Mouse (Mus musculus): ENCODE measurements around the gene Gm9958.

The Gm9958 gene

DNA sequence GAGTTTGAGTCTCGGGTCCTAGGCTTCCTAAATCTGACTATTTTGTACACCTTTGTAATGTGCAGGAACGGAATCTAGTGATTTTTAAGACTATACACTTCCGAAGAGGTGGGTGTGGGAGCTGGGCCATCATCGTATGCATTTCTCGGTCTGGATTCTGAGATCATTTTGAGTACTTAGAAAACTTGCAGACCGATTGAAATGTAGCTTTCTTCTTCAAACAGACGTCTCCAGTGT is at the start of gene Gm9958:
Gene Gm9958 (plus strand): TSS at position 138 of the 237 bp plus-strand sequence.
- DNase-seq (ENCODE audit: inconsistent age in 2 of 2, low spot score in 1 of 2) = no peak

DNA sequence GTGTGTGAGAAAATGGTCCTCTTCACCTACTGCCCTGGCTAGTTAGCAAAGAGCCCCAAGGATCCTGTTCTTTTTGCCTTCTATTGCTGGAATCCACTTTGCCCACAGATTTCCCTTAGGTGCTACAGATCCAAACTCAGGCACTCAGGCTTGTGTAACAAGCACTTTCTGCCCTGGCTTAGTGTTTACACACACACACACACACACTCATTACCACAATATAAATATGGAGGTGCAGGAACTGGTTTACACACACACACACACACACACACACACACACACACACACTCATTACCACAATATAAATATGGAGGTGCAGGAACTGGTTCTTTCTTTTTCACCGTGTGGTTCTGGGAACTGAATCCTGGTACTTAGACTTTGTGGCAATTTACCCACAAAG is 35.9 kb upstream of the Gm9958 start:
- no peak for DNase-seq (ENCODE audit: inconsistent age in 2 of 2, low spot score in 1 of 2)

DNA sequence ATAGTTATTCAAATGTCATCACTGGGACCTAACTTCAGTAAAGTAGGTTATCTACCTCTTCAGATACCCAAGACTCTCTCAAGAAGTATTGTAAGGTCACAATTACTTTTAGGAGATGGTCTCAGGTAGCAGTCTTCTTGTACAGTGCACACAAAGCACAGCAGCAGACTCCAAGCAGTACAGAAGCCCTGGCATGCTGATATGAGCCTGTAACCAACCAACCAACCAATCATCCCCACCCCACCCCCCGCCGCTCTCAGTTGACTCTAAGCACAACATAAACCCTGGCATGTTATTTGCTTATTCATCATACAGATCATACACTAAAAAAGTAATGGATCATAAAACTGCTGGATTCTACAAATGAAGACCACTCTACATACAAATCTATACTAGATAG is 34.5 kb upstream of the Gm9958 start:
- no peak for DNase-seq (ENCODE audit: inconsistent age in 2 of 2, low spot score in 1 of 2)

DNA sequence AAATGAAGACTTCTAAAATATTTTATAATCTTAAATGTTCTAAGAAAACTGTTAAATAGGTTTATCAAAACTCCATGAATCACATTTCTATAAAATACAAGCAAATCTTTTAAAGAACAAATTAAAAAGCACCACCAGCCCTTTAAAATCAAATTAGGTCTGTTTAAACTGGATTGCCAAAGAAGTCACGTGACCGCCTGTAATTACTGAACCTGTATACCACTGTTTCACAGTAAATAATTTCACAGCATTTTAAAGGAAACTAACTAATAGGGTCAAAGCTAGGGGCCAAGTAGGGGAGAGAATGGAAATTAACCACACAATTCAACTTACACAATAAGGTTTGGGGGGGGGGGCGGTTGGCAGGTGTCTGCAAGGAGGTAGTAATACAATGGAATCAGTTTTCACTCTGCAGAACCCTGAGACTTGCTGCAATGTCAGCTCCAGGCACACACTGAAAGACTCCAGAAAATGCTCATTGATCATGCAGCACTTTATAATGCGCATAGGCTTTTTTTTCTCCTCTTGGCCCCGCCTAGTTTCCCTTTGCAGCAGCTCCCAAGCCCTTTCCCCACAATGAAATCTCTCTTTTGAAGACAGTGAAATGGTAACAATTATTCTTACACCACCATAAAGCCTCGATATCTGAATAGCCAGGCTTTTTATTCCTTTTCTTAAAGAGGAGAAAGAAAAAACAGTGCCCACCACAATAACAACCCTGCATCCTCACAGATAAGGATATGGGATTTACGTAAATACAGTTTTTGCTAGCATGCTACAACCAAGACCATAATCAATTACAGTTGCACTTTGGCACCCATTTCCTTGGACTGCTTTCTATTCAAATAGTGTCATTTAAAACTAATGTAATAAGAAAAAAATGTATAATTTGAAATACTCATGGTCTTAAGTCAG is 28.6 kb upstream of the Gm9958 start:
- DNase-seq (ENCODE audit: inconsistent age in 2 of 2, low spot score in 1 of 2) = no peak

DNA sequence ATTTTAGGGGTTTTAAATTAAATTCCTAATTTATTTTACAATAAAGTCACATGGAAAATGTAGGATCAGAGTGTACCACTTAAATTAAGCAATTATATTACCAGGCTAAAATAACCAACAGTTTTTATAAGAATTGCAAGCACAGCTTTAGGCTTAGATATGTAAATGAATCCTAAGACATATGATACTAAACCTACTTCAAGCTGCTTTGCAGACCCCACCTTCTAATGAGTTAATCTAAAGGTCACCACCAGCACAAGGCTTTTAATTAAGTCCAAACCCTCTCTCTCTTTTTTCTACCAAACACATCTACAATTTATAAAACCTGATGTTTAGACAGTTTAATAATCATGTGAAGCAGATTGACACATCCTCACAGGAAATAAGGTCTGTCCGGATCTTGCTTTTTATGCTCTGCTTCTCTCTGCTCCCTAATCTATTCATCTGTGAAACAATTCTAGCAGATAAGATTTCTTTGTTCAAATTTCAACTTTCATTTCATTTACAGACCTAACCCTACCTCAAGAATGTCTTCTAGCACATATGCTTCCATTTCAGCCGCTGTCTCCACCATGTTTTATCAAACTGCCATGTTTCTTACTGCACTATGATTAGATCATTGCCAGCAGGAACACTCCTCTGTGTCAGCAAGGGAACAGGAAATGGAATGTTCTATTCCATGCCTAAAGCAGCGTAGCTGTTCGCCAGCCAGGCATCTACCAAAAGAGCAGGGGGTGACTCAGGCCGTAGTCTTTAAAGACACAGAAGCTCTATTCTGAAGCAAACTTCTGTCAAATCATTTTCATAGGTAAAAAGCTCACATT is 27.7 kb upstream of the Gm9958 start:
- peak; percentile 76 to 90 for DNase-seq (ENCODE audit: inconsistent age in 2 of 2, low spot score in 1 of 2)

DNA sequence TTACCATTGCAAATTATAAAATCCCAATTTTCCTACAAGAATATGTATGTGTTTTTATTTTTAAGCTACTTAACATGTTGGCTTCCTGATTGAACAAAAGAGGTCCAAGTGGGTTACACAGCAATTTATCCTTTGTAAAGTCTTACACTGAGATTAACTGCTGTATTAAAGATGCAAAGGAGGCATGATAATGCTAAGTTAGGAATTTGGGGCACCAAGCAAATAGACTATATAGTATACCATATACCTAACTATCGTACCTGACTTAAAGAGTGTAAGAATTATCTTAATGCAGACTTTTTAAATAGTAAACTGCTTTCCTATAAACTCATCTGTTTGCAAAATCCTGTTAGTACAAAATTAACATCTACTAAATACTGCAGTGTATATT is 27.1 kb upstream of the Gm9958 start:
- no peak for DNase-seq (ENCODE audit: inconsistent age in 2 of 2, low spot score in 1 of 2)

DNA sequence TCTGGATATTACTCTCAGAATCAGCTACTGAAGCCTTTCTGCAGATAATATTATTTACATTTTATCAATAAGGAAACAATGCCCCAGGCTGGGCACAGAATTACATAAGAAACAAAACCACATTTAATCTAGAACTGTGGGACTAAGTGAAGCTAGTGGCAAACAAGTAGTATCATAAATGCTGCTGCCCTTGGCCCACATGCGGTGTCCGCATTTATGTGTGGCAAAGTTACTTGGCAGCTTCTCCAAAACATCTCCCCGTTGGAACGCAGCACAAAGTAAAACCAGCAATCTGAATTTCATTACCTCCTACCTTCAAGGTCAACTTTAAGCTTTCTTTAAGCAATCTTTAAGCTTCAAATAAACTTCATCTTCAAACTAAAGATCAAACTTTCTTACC is 26.2 kb upstream of the Gm9958 start:
- DNase-seq (ENCODE audit: inconsistent age in 2 of 2, low spot score in 1 of 2) = peak; percentile 25 to 78

DNA sequence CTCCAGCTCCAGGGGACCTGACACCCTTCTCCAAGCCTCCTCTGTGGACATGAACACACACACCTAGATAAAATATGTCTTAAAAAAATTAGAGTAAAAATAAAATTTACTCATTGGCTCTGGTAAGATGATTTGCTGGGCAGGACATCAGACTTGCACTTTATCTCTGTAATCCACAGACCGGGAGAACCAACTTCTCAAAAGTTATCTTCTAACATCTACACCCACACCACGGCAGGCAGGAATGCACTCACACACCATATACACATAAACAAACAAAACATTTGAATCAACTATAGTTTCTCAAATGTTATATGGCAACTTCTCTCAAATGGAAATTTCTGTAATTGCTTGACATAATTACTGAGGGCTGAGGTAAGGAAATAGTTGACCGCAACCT is 20.1 kb upstream of the Gm9958 start:
- DNase-seq (ENCODE audit: inconsistent age in 2 of 2, low spot score in 1 of 2) = no peak

DNA sequence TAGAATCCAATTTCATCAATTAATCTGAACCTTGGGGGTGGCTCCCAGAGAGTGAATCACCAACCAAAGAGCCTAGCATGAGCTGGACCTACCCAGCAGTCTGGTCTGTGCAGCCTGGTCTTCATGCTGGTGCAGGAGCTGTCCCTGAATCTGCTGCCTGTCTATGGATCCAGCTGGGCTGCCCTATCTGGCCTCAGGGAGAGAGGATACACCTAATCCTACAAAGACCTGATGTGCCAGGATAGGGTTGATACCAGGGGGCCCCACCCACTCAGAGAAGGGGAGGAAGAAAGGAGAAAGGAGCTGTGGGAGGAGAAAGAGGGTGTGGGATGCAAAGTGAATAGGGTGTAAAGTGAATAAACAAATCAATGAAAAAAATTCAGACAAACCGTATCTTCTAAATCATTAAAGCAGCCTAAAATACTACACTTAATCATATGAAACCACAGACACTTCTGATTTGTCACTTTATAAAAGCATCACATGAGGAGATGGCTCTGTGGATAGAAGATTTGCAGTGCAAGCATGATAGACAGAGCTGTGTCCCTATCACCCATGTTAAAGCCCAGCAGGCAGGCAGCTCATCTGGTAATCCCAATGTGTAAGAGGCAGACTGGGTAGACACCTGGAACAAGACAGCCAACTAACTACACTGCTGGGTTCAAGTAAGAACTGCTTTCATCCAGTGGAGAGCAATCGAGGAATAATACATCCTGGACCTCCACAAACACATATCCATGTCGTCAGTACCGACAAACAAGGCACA is 13.3 kb upstream of the Gm9958 start:
- peak in 1 of 2 experiments; percentile 44 for DNase-seq (ENCODE audit: inconsistent age in 2 of 2, low spot score in 1 of 2)

DNA sequence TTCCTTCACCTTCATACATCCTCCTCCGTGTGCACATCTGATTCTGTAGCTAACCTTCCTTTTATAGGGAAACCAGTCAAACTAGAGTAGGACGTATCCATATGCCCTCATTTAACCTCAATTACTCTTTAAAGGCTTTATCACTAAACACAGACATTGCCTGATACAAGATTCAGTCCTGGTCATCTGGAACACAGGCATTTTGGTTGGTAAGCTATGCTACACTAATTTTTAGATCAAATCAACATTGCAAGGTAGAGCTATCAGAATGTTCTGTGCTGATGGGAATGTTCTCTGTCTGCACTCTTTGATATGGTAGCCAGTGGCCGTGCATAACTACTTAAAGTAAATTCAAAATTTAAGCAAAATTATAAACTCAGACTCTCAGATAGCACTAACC is 11.2 kb upstream of the Gm9958 start:
- no peak for DNase-seq (ENCODE audit: inconsistent age in 2 of 2, low spot score in 1 of 2)

DNA sequence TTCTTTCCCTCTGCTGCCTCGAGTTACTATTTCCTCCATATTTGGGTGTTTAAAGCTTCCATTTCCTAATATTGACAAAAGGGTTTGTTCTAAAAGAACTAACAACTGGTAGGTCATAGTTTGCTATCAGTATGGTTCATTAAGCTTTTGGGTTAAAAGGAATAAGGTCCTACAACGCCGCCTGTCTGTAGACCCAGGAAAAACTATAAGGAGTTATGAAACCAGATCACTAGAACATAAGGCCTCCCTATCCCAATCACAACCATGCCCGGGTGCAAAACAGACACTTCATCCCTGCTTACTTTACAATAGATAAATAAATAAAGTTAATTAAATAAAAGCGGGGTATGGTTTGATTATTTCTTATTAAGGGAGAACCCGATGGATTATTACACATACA is 2.5 kb upstream of the Gm9958 start:
- peak; percentile 74 to 94 for DNase-seq (ENCODE audit: inconsistent age in 2 of 2, low spot score in 1 of 2)

DNA sequence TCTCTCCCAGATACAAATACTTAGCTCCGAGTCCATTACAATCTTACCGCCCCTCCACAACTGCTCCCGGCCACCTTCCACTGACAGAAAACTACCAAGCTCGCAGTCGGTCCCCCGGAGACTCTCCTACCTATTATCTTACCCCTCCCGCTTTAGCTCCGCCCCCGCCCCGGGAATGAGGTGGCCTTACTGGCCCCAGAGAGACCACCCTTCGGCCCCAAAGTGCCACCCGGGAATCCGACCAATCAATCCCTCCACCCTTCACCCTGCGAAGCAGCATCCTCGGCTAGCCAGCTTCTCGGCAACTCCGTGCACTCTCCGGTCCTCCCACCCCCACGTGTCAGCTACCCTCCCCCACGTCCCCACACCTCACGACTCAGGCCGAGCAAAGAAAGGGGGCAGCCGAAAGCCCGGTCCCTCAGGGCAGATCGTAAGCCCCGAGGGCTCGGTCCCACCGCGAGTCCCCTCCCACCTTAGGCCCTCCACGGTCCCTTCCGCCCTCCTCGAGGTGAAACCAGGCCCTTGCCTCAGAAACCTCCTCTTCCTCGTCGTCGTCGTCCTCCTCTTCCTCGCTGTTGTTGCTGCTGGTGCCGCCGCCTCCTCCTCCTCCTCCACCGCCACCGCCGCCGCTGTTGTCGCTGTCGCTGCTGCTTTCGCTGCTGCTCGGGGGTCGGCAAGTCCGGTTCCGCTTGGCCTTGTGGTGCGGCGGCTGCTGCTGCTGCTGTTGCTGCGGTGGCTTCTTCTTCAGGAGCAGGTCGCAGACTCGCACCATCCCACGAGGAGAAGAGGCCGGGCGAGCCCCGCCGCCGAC is 1.7 kb upstream of the Gm9958 start:
- DNase-seq (ENCODE audit: inconsistent age in 2 of 2, low spot score in 1 of 2) = peak; percentile 75 to 90

DNA sequence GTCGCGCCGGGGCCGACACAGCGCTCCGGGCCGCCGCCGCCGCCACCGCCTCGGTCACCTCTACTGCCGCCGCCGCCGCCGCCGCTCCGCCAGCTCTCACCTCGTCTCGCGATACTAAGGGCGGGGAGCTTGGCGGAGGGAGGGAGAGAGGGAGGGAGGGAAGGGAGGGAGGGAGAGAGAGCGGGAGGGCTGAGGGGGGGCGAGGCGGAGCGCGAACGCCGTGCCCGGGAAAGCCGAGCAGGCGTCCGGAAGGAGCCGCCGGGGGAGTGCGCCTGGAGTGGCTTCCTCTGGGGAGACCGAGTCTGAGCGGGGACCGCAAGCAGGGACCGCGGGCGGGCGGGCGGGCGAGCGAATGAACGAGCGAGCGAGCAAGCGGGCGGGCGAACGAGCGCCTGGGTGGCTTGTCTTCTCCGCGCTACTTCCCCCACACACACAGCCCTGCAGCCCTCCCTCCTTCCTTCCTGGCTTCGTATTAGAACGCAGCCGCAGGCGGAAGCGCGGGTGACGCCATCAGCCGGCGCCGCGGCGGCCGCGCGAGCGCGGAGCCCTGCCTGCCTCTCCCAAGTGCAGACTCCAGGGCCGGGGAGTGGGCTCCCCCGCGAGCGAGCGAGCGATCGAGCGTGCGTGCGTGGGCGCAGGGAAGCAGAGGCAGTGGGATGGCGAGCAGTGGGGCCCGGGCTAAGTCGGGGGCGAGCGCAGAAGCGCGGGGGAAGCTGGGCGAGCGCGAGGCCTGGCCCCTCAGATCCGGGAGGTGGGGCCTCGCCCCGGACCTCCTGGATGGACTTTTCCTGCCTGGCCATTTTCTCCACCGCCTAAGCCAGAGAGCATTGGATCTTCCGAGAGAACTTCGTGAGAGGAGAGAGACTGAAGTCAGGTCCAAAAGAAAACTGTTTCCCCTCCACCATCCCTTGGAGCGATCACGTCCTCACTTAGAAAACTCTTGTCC is 610 bp upstream of the Gm9958 start, which contains the start of gene Ankrd17:
Gene Ankrd17 (minus strand): TSS at position 457 of the 946 bp plus-strand sequence.
- peak; percentile 93 to 97 for DNase-seq (ENCODE audit: inconsistent age in 2 of 2, low spot score in 1 of 2)

DNA sequence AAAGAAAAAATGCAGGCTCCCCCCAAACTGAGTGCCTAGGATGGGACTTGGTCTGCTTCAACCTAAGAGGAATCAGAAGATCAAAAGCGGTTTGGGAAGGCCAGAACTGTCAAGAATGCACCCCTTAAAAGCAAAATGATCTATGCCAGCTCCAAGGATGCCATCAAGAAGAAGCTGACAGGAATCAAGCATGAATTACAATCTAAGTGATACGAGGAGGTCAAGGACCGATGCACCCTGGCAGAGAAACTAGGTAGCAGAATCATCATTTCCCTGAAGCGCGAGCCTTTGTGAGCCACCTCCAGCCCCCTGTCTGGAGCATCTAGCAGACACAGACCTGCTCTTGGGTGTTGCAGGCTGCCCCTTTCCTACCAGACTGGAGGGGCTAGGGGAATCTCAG is 3.4 kb downstream of the Gm9958 start:
- peak; percentile 29 to 85 for DNase-seq (ENCODE audit: inconsistent age in 2 of 2, low spot score in 1 of 2)

DNA sequence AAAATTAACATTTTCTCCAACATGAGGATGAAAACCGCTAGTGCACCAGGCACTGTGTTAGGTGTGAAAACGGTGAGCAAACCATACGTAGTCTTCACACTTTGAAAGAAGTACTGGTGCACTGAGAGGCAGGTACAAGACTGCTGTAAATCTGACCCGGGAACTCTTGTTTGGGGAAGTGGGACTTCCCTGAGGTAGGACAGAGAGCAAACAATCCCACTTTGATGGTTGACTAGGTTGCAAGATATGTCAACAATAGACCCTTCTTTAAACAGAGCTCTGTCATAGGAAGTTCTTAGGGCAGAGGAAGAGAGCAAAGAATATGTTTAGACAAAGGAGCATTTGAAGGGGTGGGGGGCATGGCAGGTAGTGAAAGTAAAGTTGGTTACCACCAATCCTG is 6.7 kb downstream of the Gm9958 start:
- DNase-seq (ENCODE audit: inconsistent age in 2 of 2, low spot score in 1 of 2) = no peak

DNA sequence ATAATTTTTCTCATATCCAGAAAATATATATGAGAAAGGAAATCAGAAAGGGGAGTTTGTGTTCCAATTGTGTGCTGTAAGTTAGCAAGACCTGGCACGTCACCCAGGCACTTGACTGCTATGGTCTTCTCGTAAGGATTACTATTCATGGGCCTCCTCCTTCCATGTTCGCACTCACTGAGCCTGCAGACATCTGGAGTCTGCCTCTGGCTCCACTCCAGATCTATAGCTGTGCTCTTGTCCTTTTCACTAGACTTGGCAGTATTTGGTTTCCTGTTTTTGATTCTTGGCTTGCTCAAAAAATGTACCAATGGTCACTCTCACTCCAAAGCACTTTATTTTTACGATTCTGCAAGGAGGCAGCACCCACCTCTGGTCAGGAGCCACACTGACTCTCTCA is 14.5 kb downstream of the Gm9958 start:
- DNase-seq (ENCODE audit: inconsistent age in 2 of 2, low spot score in 1 of 2) = no peak

DNA sequence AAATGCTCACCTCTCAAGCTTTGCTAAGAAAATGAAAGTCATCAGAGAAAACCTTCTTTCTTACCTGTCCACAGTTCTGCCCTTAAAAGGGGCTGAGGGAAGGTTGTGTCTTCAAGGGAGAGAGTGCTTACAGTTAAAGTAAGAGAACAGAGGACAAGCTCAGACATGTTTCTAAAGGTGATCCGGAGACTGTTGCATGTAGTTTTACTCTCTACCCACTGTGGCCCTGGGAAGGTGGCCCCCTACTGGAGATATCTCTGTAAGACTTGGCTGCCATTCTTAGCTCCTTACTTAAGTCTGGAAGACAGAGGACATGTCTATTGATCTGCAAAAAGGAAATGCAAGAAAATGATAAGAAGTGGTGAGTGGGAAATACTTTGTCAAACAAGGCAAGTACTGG is 16.1 kb downstream of the Gm9958 start:
- DNase-seq (ENCODE audit: inconsistent age in 2 of 2, low spot score in 1 of 2) = peak; percentile 43 to 81

DNA sequence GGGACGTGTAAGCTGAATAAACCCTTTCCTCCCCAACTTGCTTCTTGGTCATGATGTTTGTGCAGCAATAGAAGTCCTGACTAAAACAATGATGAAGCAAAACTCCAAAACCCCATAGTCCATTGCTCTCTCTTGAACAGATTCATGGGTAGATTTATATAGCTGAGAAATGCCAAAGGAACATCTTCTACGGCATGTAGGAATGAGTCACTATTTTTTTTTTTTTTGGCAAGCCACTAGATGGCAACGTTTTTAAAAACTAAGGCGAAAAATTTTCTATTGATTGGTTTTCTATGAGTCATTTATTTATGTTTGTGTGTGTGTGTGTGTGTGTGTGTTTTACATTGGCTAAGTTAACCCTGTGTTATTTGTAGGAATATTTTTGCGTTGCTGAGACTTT is 26.8 kb downstream of the Gm9958 start:
- no peak for DNase-seq (ENCODE audit: inconsistent age in 2 of 2, low spot score in 1 of 2)

DNA sequence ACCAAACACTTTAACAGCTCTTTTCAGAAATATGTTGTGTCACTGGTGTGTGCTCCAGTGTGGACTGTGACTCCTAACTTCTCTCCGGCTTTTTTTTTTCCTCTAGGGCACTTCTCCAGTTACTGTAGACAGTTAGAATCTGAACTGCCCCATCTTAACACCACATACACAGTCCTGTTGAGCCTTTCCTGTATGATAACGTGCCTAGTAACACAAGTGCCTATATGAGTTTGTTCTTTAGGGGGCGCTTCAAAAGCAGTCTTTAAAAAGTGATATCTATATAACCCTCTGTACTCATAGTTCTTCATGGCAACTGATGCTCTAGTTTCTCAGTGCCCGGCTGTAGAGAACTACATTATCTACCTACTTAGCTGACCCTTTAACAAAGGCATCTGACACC is 27.3 kb downstream of the Gm9958 start:
- no peak for DNase-seq (ENCODE audit: inconsistent age in 2 of 2, low spot score in 1 of 2)

DNA sequence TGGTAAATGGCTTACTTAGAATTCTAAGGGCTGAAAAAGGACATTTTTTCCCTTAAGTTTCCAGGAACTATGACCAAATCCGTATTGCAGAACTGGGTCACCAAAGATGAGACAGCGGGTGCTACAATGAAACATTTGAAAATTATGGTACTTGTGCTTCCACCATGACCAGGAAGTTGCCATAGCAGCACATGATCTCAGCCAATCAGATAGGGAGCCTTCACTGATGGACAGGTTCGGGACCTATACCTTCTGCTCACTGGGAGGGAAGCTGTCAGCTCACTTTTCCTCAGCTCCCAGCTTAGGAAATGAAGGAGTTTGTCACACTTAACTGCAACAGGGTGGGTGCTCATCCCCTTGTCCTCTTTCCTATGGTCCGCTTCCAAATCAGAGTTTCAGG is 29.8 kb downstream of the Gm9958 start:
- no peak for DNase-seq (ENCODE audit: inconsistent age in 2 of 2, low spot score in 1 of 2)
